Comparison of ENCODE assay signal across 22 mouse cellular contexts in genomic region chr19:55286034-55286433, GRCm38 (mm10). TPM values are rescaled to one million over a fixed set of nuclear protein-coding genes. Genes with fewer than 3 reads are reported as not detected.
"Had no signal": no experiment of that assay in that cellular context is flagged by ENCODE, and none has a peak within 500 bp of the region (broad histone marks: within the 10 kb centered on the region; RNA-seq: fewer than 3 reads in every experiment).

No protein-coding gene starts in this region.

- H3K27ac ChIP-seq: kidney, postnatal 0 days; left cerebral cortex, adult 2 months; limb, embryonic 12.5 days; macrophage; midbrain, embryonic 12.5 days; midbrain, embryonic 15.5 days; neural tube, embryonic 12.5 days; neural tube, embryonic 15.5 days; stomach, embryonic 15.5 days had no signal

- DNase-seq: kidney, adult 2 months; kidney, postnatal 25 days; layer of hippocampus, postnatal 36 days; lung, embryonic 14.5 days; right cerebral cortex, adult 18-20 months; right cerebral cortex, postnatal 14 days; spleen, adult 18-20 months; thymus, postnatal 25 days had no signal

- H3K9me3 ChIP-seq: limb, embryonic 12.5 days; midbrain, embryonic 12.5 days; midbrain, embryonic 15.5 days; neural tube, embryonic 12.5 days; neural tube, embryonic 15.5 days; stomach, embryonic 15.5 days had no signal

- H3K9ac ChIP-seq: limb, embryonic 12.5 days; lung, embryonic 14.5 days; midbrain, embryonic 12.5 days; midbrain, embryonic 15.5 days; neural tube, embryonic 12.5 days; neural tube, embryonic 15.5 days; stomach, embryonic 15.5 days had no signal

- H3K4me3 ChIP-seq: left cerebral cortex, adult 2 months; limb, embryonic 12.5 days; midbrain, embryonic 12.5 days; midbrain, embryonic 15.5 days; neural tube, embryonic 12.5 days; neural tube, embryonic 15.5 days; stomach, embryonic 15.5 days had no signal

- H3K4me2 ChIP-seq: limb, embryonic 12.5 days; lung, embryonic 14.5 days; midbrain, embryonic 12.5 days; midbrain, embryonic 15.5 days; neural tube, embryonic 12.5 days; neural tube, embryonic 15.5 days; stomach, embryonic 15.5 days had no signal

- H3K4me1 ChIP-seq: limb, embryonic 12.5 days; midbrain, embryonic 12.5 days; midbrain, embryonic 15.5 days; neural tube, embryonic 12.5 days; neural tube, embryonic 15.5 days; stomach, embryonic 15.5 days had no signal

- ATAC-seq: intestine, postnatal 0 days; lung, postnatal 0 days; midbrain, embryonic 15.5 days had no signal

- H3K27me3 ChIP-seq: limb, embryonic 12.5 days; midbrain, embryonic 12.5 days; midbrain, embryonic 15.5 days; neural tube, embryonic 12.5 days; neural tube, embryonic 15.5 days; stomach, embryonic 15.5 days had no signal

RNA-seq across cellular contexts. Expression of gene Gucy2g, which starts 45.0 kb away (rescaled TPM):
- total RNA-seq: liver, adult 2 months; megakaryocyte, adult 5-6 weeks had no signal
- polyA plus RNA-seq: intestine, embryonic 14.5 days; limb, embryonic 12.5 days; lung, embryonic 14.5 days; macrophage; midbrain, embryonic 12.5 days; midbrain, embryonic 15.5 days; neural tube, embryonic 12.5 days had no signal
